Mouse (Mus musculus): ENCODE measurements around the gene Hint2. TPM values are rescaled to one million over a fixed set of nuclear protein-coding genes. Genes with fewer than 3 reads are reported as not detected.
A peak's percentile ranks its signal among the peaks of the same experiment; 100 is the strongest.

The Hint2 gene
- 61.6 and 71.6 TPM in 2 replicates for polyA plus RNA-seq (2012; rRNA removed)

- DNase-seq, result peak; percentile 92
- WGBS, result 1% methylated on average over 34 of the region's 34 CpGs
- peak; percentile 87 for TF ChIP-seq POLR2A (IDR thresholded peaks at IDR 0.05; ENCODE audit: borderline replicate concordance, extremely low read depth, low read depth, low read length)
- no peak for TF ChIP-seq CTCF (IDR thresholded peaks at IDR 0.05; ENCODE audit: insufficient read depth, low read length)
- H3K4me3 ChIP-seq (replicated peaks; ENCODE audit: extremely low read depth, low read depth, low read length), result peak within 1 kb of the TSS; percentile 95
- peaks cover 4% of the 10 kb centered on the region; the same call in 1 of the 2 replicates for H3K4me1 ChIP-seq (ENCODE audit: control insufficient read depth, insufficient read depth, low read length)
These were observed at the start of gene Hint2 for GRCm38 (mm10) chr4:43656339-43657109. Gene Hint2, minus strand, starts transcription at chr4:43656466.

- TF ChIP-seq CTCF (IDR thresholded peaks at IDR 0.05; ENCODE audit: insufficient read depth, low read length) (no peak), POLR2A (IDR thresholded peaks at IDR 0.05; ENCODE audit: borderline replicate concordance, extremely low read depth, low read depth, low read length) (no peak)
- H3K4me3 ChIP-seq (replicated peaks; ENCODE audit: extremely low read depth, low read depth, low read length), result no peak overlapping the region
- H3K4me1 ChIP-seq (ENCODE audit: control insufficient read depth, insufficient read depth, low read length), result no peaks in the 10 kb centered on the region
- no peak for DNase-seq
- WGBS, result 68% methylated on average over 13 of the region's 13 CpGs
These were observed 49.7 kb upstream of the Hint2 start for GRCm38 (mm10) chr4:43705991-43706390.

- no peak for TF ChIP-seq POLR2A (IDR thresholded peaks at IDR 0.05; ENCODE audit: borderline replicate concordance, extremely low read depth, low read depth, low read length)
- WGBS, result 73% methylated on average over 8 of the region's 8 CpGs
- DNase-seq, result no peak
- Histone ChIP-seq H3K4me3 (replicated peaks; ENCODE audit: extremely low read depth, low read depth, low read length) (no peak overlapping the region), H3K4me1 (ENCODE audit: control insufficient read depth, insufficient read depth, low read length) (no peaks in the 10 kb centered on the region)
These were observed 47.6 kb upstream of the Hint2 start for GRCm38 (mm10) chr4:43703851-43704250.

GRCm38 (mm10) chr4:43703439-43703838, 47.2 kb upstream of the Hint2 start:
- TF ChIP-seq CTCF (IDR thresholded peaks at IDR 0.05; ENCODE audit: insufficient read depth, low read length) (peak; percentile 41), POLR2A (IDR thresholded peaks at IDR 0.05; ENCODE audit: borderline replicate concordance, extremely low read depth, low read depth, low read length) (no peak)
- 73% methylated on average over 6 of the region's 6 CpGs for WGBS
- Histone ChIP-seq H3K4me1 (ENCODE audit: control insufficient read depth, insufficient read depth, low read length) (no peaks in the 10 kb centered on the region), H3K4me3 (replicated peaks; ENCODE audit: extremely low read depth, low read depth, low read length) (no peak overlapping the region)
- DNase-seq, result no peak

GRCm38 (mm10) chr4:43700707-43701106, 44.4 kb upstream of the Hint2 start, which contains the start of gene Olfr70:
Gene Olfr70, minus strand, starts transcription at chr4:43700807.
- TF ChIP-seq CTCF (IDR thresholded peaks at IDR 0.05; ENCODE audit: insufficient read depth, low read length) (no peak), POLR2A (IDR thresholded peaks at IDR 0.05; ENCODE audit: borderline replicate concordance, extremely low read depth, low read depth, low read length) (no peak)
- Histone ChIP-seq H3K4me3 (replicated peaks; ENCODE audit: extremely low read depth, low read depth, low read length) (no peak within 1 kb of the TSS), H3K4me1 (ENCODE audit: control insufficient read depth, insufficient read depth, low read length) (no peaks in the 10 kb centered on the region)
- DNase-seq, result no peak
- 91% methylated on average over 6 of the region's 6 CpGs for WGBS

GRCm38 (mm10) chr4:43696561-43696960, 40.3 kb upstream of the Hint2 start:
- WGBS, result 82% methylated on average over 13 of the region's 13 CpGs
- peaks cover 2% of the 10 kb centered on the region; the same call in 1 of the 2 replicates for H3K4me1 ChIP-seq (ENCODE audit: control insufficient read depth, insufficient read depth, low read length)
- no peak overlapping the region for H3K4me3 ChIP-seq (replicated peaks; ENCODE audit: extremely low read depth, low read depth, low read length)
- DNase-seq, result no peak
- TF ChIP-seq POLR2A (IDR thresholded peaks at IDR 0.05; ENCODE audit: borderline replicate concordance, extremely low read depth, low read depth, low read length) (no peak), CTCF (IDR thresholded peaks at IDR 0.05; ENCODE audit: insufficient read depth, low read length) (no peak)

GRCm38 (mm10) chr4:43695249-43695671, 39.0 kb upstream of the Hint2 start:
- peak; percentile 54 for DNase-seq
- Histone ChIP-seq H3K4me1 (ENCODE audit: control insufficient read depth, insufficient read depth, low read length) (peaks cover 2% of the 10 kb centered on the region; the same call in 1 of the 2 replicates), H3K4me3 (replicated peaks; ENCODE audit: extremely low read depth, low read depth, low read length) (no peak overlapping the region)
- 24% methylated on average over 9 of the region's 9 CpGs for WGBS
- TF ChIP-seq CTCF (IDR thresholded peaks at IDR 0.05; ENCODE audit: insufficient read depth, low read length), result no peak
- peak; percentile 59; the same call in 1 of the 2 replicates for TF ChIP-seq POLR2A (IDR thresholded peaks at IDR 0.05; ENCODE audit: borderline replicate concordance, extremely low read depth, low read depth, low read length)

- no peak for TF ChIP-seq POLR2A (IDR thresholded peaks at IDR 0.05; ENCODE audit: borderline replicate concordance, extremely low read depth, low read depth, low read length)
- TF ChIP-seq CTCF (IDR thresholded peaks at IDR 0.05; ENCODE audit: insufficient read depth, low read length), result no peak
- no peak for DNase-seq
- H3K4me1 ChIP-seq (ENCODE audit: control insufficient read depth, insufficient read depth, low read length), result peaks cover 2% of the 10 kb centered on the region; the same call in 1 of the 2 replicates
- H3K4me3 ChIP-seq (replicated peaks; ENCODE audit: extremely low read depth, low read depth, low read length), result no peak overlapping the region
- WGBS, result 89% methylated on average over 1 of the region's 1 CpGs
These were observed 38.4 kb upstream of the Hint2 start for GRCm38 (mm10) chr4:43694439-43695248.

- no peak for TF ChIP-seq POLR2A (IDR thresholded peaks at IDR 0.05; ENCODE audit: borderline replicate concordance, extremely low read depth, low read depth, low read length)
- TF ChIP-seq CTCF (IDR thresholded peaks at IDR 0.05; ENCODE audit: insufficient read depth, low read length), result no peak
- no peak for DNase-seq
- Histone ChIP-seq H3K4me1 (ENCODE audit: control insufficient read depth, insufficient read depth, low read length) (peaks cover 2% of the 10 kb centered on the region; the same call in 1 of the 2 replicates), H3K4me3 (replicated peaks; ENCODE audit: extremely low read depth, low read depth, low read length) (no peak overlapping the region)
- WGBS, result 39% methylated on average over 5 of the region's 5 CpGs
These were observed 37.6 kb upstream of the Hint2 start for GRCm38 (mm10) chr4:43693806-43694241.
